Mouse (Mus musculus) stomach, postnatal 0 days (tissue): Measurements from ENCODE around the gene Syt9.

Source experiments
- CTCF ChIP-seq: IDR thresholded peaks from 2 replicates; pipeline ENCODE4 v1.5.1; 2016; ENCODE audit warnings: antibody characterized with exemption, low read depth, mild to moderate bottlenecking, moderate library complexity
- EP300 ChIP-seq: optimal IDR thresholded peaks from 2 replicates; pipeline ENCODE3; 2016; ENCODE audit warnings: antibody characterized with exemption

DNA sequence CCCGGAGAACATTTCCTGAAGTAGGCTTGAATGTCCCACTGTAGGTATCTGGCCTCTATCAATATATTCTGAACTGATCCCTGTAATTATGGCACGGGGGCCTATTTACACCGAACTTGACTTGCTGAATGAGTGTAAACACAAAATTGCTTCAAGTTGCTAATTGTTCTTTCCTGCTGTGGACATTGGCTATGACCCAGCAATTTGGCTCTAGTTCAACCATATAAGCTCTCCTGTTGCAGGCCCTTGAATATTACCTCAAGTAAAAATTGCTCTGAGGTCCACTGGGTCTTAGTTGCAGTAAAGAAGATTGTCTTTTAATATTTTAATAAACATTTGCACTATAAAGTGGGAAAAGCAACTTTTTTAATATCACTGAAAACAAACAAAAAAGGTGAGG lies 32.7 kb downstream of the Syt9 start:
- TF ChIP-seq CTCF (no peak), EP300 (no peak)
